Mouse (Mus musculus): ENCODE results near the gene Gm6657. TPM values are rescaled to one million over a fixed set of nuclear protein-coding genes. Genes with fewer than 3 reads are reported as not detected.
A peak's percentile ranks its signal among the peaks of the same experiment; 100 is the strongest.

The Gm6657 gene
- total and polyA plus RNA-seq, 3 experiments = not detected

GRCm38 (mm10) chr12:78181452-78181851, 12.6 kb upstream of the Gm6657 start:
- H3K27ac ChIP-seq (ENCODE audit: insufficient read depth, low read depth) = no peak overlapping the region
- no peak overlapping the region for H3K4me2 ChIP-seq (ENCODE audit: insufficient read depth, low read depth, poor library complexity, severe bottlenecking)
- no peak for TF ChIP-seq NELFE (IDR thresholded peaks at IDR 0.05; ENCODE audit: low read depth, low read length)
- TF ChIP-seq EP300 (IDR thresholded peaks at IDR 0.05; ENCODE audit: low read length) = no peak
- TF ChIP-seq TBP (conservative IDR thresholded peaks at IDR 0.05; ENCODE audit: low read depth, low read length) = no peak
- TF ChIP-seq IRF4 (IDR thresholded peaks at IDR 0.05; ENCODE audit: low read depth, low read length) = no peak
- no peak for TF ChIP-seq CTCF (conservative IDR thresholded peaks at IDR 0.05 in 1 of 2, IDR thresholded peaks at IDR 0.05 in 1 of 2; ENCODE audit: low read depth in 2 of 2, low read length in 2 of 2)
- TF ChIP-seq PAX5 (IDR thresholded peaks at IDR 0.05; ENCODE audit: low read length) = no peak
- no peak for TF ChIP-seq HCFC1 (IDR thresholded peaks at IDR 0.05; ENCODE audit: low read depth, low read length)
- TF ChIP-seq SMC3 (IDR thresholded peaks at IDR 0.05; ENCODE audit: low read depth, low read length) = no peak
- TF ChIP-seq ZNF384 (IDR thresholded peaks at IDR 0.05; ENCODE audit: low read depth, low read length) = no peak
- no peak for TF ChIP-seq MXI1 (IDR thresholded peaks at IDR 0.05; ENCODE audit: low read depth, low read length)
- TF ChIP-seq MYC (IDR thresholded peaks at IDR 0.05; ENCODE audit: low read depth, low read length) = no peak
- TF ChIP-seq USF1 (IDR thresholded peaks at IDR 0.05; ENCODE audit: low read depth, low read length) = no peak
- no peak for TF ChIP-seq RAD21 (IDR thresholded peaks at IDR 0.05; ENCODE audit: low read depth, low read length)
- no peaks in the 10 kb centered on the region for H3K9me3 ChIP-seq (replicated peaks; ENCODE audit: low read length)
- H3K4me3 ChIP-seq (replicated peaks in 1 of 3; ENCODE audit: low read depth in 2 of 3, low read length in 2 of 3, poor library complexity in 1 of 3) = no peak overlapping the region
- DNase-seq (ENCODE audit: extremely low read depth) = peak; percentile 22
- no peaks in the 10 kb centered on the region for H3K27me3 ChIP-seq (replicated peaks)
- no peaks in the 10 kb centered on the region; a peak in 1 of 4 replicates for H3K4me1 ChIP-seq (ENCODE audit: control insufficient read depth in 1 of 2, insufficient read depth in 2 of 2)
- no peaks in the 10 kb centered on the region for H3K36me3 ChIP-seq (replicated peaks in 1 of 2; ENCODE audit: control insufficient read depth in 1 of 2, insufficient read depth in 1 of 2, low read length in 1 of 2)
- dilution Hi-C loops (cut with MboI; ENCODE audit: extremely low pct_ligation_motif_present, extremely low pct_unique_long_range_greater_than_20kb, low sequenced_read_pairs) = no loop called here
- no peaks in the 10 kb centered on the region for H3K79me2 ChIP-seq (replicated peaks; ENCODE audit: control insufficient read depth, extremely low read depth, insufficient read depth, poor library complexity, severe bottlenecking)
- no peak overlapping the region for H3K9ac ChIP-seq (ENCODE audit: insufficient read depth, low read depth)
- in situ Hi-C loops (cut with MboI; ENCODE audit: low pct_ligation_motif_present, low pct_unique_long_range_greater_than_20kb, low sequenced_read_pairs) = loop anchor here (25.0 kb wide), 1 partner anchor 931 kb away; no protein-coding TSS in a partner anchor

- no peak overlapping the region for H3K27ac ChIP-seq (ENCODE audit: insufficient read depth, low read depth)
- no peak overlapping the region for H3K4me2 ChIP-seq (ENCODE audit: insufficient read depth, low read depth, poor library complexity, severe bottlenecking)
- in situ Hi-C loops (cut with MboI; ENCODE audit: low pct_ligation_motif_present, low pct_unique_long_range_greater_than_20kb, low sequenced_read_pairs) = loop anchor here (25.0 kb wide), 1 partner anchor 917 kb away; no protein-coding TSS in a partner anchor
- H3K36me3 ChIP-seq (replicated peaks in 1 of 2; ENCODE audit: control insufficient read depth in 1 of 2, insufficient read depth in 1 of 2, low read length in 1 of 2) = no peaks in the 10 kb centered on the region
- TF ChIP-seq GABPA (IDR thresholded peaks at IDR 0.05; ENCODE audit: insufficient replicate concordance, low read depth, low read length) = no peak
- no peak for TF ChIP-seq CHD2 (IDR thresholded peaks at IDR 0.05; ENCODE audit: low read length)
- TF ChIP-seq CTCF (conservative IDR thresholded peaks at IDR 0.05 in 1 of 2, IDR thresholded peaks at IDR 0.05 in 1 of 2; ENCODE audit: low read depth in 2 of 2, low read length in 2 of 2) = no peak
- TF ChIP-seq JUN (IDR thresholded peaks at IDR 0.05; ENCODE audit: insufficient read depth, low read depth, low read length) = no peak
- TF ChIP-seq ZKSCAN1 (IDR thresholded peaks at IDR 0.05; ENCODE audit: borderline replicate concordance, low read depth, low read length) = no peak
- no peak for TF ChIP-seq MAZ (IDR thresholded peaks at IDR 0.05; ENCODE audit: low read depth, low read length)
- no peak for TF ChIP-seq BHLHE40 (IDR thresholded peaks at IDR 0.05; ENCODE audit: low read depth, low read length)
- TF ChIP-seq CHD1 (IDR thresholded peaks at IDR 0.05; ENCODE audit: low read depth, low read length) = no peak
- TF ChIP-seq TCF12 (IDR thresholded peaks at IDR 0.05; ENCODE audit: low read depth, low read length) = no peak
- no peak for TF ChIP-seq RCOR1 (conservative IDR thresholded peaks at IDR 0.05; ENCODE audit: low read depth, low read length)
- no peak overlapping the region for H3K9ac ChIP-seq (ENCODE audit: insufficient read depth, low read depth)
- H3K79me2 ChIP-seq (replicated peaks; ENCODE audit: control insufficient read depth, extremely low read depth, insufficient read depth, poor library complexity, severe bottlenecking) = no peaks in the 10 kb centered on the region
- DNase-seq (ENCODE audit: extremely low read depth) = no peak
- H3K4me3 ChIP-seq (replicated peaks in 1 of 3; ENCODE audit: low read depth in 2 of 3, low read length in 2 of 3, poor library complexity in 1 of 3) = no peak overlapping the region
- no peaks in the 10 kb centered on the region for H3K27me3 ChIP-seq (replicated peaks)
- peaks cover 3% of the 10 kb centered on the region for H3K9me3 ChIP-seq (replicated peaks; ENCODE audit: low read length)
- dilution Hi-C loops (cut with MboI; ENCODE audit: extremely low pct_ligation_motif_present, extremely low pct_unique_long_range_greater_than_20kb, low sequenced_read_pairs) = no loop called here
- peaks cover 0 to 4% of the 10 kb centered on the region in 2 experiments; a peak in 1 of 4 replicates for H3K4me1 ChIP-seq (ENCODE audit: control insufficient read depth in 1 of 2, insufficient read depth in 2 of 2)
Observed at GRCm38 (mm10) chr12:78195368-78195767, 1.3 kb downstream of the Gm6657 start.

Measured in CH12.LX (cell line).